Mouse (Mus musculus) ES-Bruce4 (cell line): ENCODE data around the gene Slc37a1. TPM values are rescaled to one million over a fixed set of nuclear protein-coding genes. Genes with fewer than 3 reads are reported as not detected.
"Not testable (repeated sequence)": the region's sequence is repeated elsewhere in the genome, so short reads cannot be mapped to it uniquely, and the experiment has no call there.

Source experiments
- H3K27ac ChIP-seq: 2 replicates; pipeline ENCODE4 v1.5.1; 2012; ENCODE audit warnings: low read length, inconsistent platforms; ENCODE audit not compliant: insufficient read depth
- H3K27me3 ChIP-seq: 2 replicates; pipeline ENCODE4 v1.6.1; 2012; ENCODE audit warnings: mild to moderate bottlenecking, low read length, inconsistent platforms; ENCODE audit not compliant: control insufficient read depth, poor library complexity, insufficient read depth, severe bottlenecking
- H3K36me3 ChIP-seq: 2 replicates; pipeline ENCODE4 v1.6.1; 2012; ENCODE audit warnings: inconsistent platforms, mild to moderate bottlenecking, low read length, moderate library complexity; ENCODE audit not compliant: control insufficient read depth, poor library complexity, insufficient read depth, severe bottlenecking
- H3K4me1 ChIP-seq: one replicate; pipeline ENCODE4 v1.8.1; 2011; ENCODE audit warnings: low read length; ENCODE audit not compliant: control insufficient read depth, insufficient read depth
- H3K4me3 ChIP-seq: 2 replicates; pipeline ENCODE4 v1.5.1; 2011; ENCODE audit warnings: low read depth, mild to moderate bottlenecking, low read length
- H3K9ac ChIP-seq: 2 replicates; pipeline ENCODE4 v1.6.1; 2012; ENCODE audit warnings: low read depth, mild to moderate bottlenecking, inconsistent platforms; ENCODE audit not compliant: poor library complexity, severe bottlenecking
- H3K9me3 ChIP-seq: replicated peaks from 2 replicates; pipeline ENCODE4 v1.6.1; 2012; ENCODE audit warnings: mild to moderate bottlenecking, low read length, inconsistent platforms; ENCODE audit not compliant: control insufficient read depth, poor library complexity, insufficient read depth, severe bottlenecking
- CTCF ChIP-seq: IDR thresholded peaks from one replicate; pipeline ENCODE4 v1.8.1; 2011; ENCODE audit warnings: low read depth, low read length
- EP300 ChIP-seq: IDR thresholded peaks from 2 replicates; pipeline ENCODE4 v1.6.1; 2011; ENCODE audit warnings: low read depth, low read length; ENCODE audit not compliant: insufficient read depth
- POLR2A ChIP-seq: IDR thresholded peaks from one replicate; pipeline ENCODE4 v1.8.1; 2011; ENCODE audit warnings: low read length; ENCODE audit not compliant: insufficient read depth
- polyA plus RNA-seq: library from polyadenylated mRNA; stranded (reverse); fragments of >200 nt; gene quantifications from 2 replicates; pipeline ENCODE4 v1.2.4, GENCODE M21; 2011; ENCODE audit warnings: low read depth; ENCODE audit not compliant: missing spikeins, insufficient read depth, insufficient read length

Slc37a1 gene
- polyA plus RNA-seq, 1 experiment: 13.4 TPM

- Histone ChIP-seq H3K4me3 (no peak overlapping the region), H3K36me3 (no peaks in the 10 kb centered on the region), H3K4me1 (peaks cover 14% of the 10 kb centered on the region), H3K9ac (no peak overlapping the region), H3K27me3 (no peaks in the 10 kb centered on the region), H3K27ac (no peak overlapping the region), H3K9me3 (no peaks in the 10 kb centered on the region)
- TF ChIP-seq POLR2A (no peak), EP300 (no peak), CTCF (no peak)
These were observed 16.8 kb upstream of the Slc37a1 start for GRCm38 (mm10) chr17:31269761-31270160.

DNA sequence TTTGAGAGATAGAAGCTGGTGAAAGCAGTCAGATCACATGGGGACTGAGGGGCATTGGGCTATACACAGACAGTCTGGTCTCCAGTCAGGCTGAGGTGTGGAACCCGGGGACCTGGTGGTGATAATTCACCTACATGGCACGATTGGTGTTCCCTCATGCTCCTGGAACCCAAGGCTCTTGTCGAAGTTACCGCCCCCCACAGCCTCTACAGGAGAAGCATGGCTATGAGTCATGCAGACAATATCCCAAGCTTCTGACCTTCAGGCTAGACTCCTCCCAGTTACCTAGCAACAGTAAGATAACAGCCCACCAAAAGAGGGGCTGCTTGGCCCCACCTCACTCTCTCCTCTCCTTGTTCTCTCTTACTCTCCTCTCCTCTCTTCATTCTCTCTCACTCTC lies 16.3 kb upstream of the Slc37a1 start:
- peaks cover 14% of the 10 kb centered on the region for H3K4me1 ChIP-seq
- TF ChIP-seq CTCF (no peak), POLR2A (no peak), EP300 (no peak)
- no peak overlapping the region for H3K9ac ChIP-seq

DNA sequence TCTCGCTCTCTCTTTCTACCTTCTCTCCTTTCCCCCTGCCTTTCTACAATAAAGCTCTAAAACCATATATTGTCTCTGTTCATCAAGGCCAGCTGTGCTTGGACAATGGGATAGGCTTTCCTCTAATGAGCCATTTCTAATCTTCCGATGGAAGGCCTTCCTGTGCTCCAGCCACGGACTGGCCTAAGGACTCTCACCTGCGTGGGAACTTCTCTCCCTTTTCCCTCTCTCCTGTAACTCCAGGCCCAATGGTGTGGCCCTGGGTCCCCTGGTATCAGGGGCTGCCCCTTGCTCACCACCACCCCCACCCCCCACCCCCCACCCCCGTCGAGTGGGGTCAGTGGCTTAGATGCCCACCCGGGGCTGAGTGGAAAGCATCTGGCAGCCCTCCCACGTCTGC lies 15.9 kb upstream of the Slc37a1 start:
- H3K9me3 ChIP-seq, H3K9ac ChIP-seq, H3K27me3 ChIP-seq, H3K36me3 ChIP-seq, H3K27ac ChIP-seq, H3K4me3 ChIP-seq: not testable (repeated sequence)
- peaks cover 12% of the 10 kb centered on the region for H3K4me1 ChIP-seq

More for the DNA sequence above, 16.3 kb upstream of the Slc37a1 start:
- Histone ChIP-seq H3K4me3 (no peak overlapping the region), H3K27ac (no peak overlapping the region), H3K27me3 (no peaks in the 10 kb centered on the region), H3K9me3 (no peaks in the 10 kb centered on the region), H3K36me3 (no peaks in the 10 kb centered on the region)

DNA sequence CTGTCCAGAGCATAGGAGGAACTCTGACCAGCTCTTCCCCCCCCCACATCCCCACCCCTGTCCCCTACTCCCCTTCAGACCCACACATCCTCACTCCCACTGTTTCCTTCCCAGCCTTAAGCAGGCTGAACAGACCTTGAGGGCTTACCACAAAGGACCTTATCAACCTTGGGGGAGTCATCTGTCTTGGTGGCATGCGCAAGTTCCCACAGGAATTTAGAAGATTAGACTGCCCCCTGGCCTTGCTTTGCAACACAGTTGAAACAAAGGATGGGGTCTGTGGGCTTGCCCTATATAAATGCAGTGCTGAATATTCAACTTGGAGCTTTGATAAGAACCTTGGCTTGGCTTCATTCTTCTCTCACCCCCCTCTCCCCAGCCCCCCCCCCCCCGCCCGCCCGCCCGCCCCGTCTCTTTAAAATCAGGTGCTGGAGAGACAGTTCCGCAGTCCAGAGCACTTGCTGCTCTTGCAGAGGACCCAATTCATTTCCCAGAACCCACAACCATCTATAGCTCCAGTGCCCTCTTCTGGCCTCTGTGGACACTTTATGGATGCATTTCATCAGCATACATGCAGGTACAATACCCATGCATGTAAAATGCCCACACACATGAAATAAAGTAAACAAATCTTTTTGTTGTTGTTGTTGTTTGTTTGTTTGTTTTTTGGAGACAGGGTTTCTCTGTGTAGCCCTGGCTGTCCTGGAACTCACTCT lies 15.3 kb upstream of the Slc37a1 start:
- Histone ChIP-seq H3K27ac (no peak overlapping the region), H3K27me3 (no peaks in the 10 kb centered on the region), H3K9me3 (no peaks in the 10 kb centered on the region), H3K36me3 (no peaks in the 10 kb centered on the region), H3K4me1 (peaks cover 9% of the 10 kb centered on the region), H3K9ac (no peak overlapping the region), H3K4me3 (no peak overlapping the region)
- peak; percentile 2 for TF ChIP-seq CTCF
- TF ChIP-seq POLR2A: no peak
- 0 out of 2 replicates have a peak, but pooled peaks have one; percentile 50 for TF ChIP-seq EP300

DNA sequence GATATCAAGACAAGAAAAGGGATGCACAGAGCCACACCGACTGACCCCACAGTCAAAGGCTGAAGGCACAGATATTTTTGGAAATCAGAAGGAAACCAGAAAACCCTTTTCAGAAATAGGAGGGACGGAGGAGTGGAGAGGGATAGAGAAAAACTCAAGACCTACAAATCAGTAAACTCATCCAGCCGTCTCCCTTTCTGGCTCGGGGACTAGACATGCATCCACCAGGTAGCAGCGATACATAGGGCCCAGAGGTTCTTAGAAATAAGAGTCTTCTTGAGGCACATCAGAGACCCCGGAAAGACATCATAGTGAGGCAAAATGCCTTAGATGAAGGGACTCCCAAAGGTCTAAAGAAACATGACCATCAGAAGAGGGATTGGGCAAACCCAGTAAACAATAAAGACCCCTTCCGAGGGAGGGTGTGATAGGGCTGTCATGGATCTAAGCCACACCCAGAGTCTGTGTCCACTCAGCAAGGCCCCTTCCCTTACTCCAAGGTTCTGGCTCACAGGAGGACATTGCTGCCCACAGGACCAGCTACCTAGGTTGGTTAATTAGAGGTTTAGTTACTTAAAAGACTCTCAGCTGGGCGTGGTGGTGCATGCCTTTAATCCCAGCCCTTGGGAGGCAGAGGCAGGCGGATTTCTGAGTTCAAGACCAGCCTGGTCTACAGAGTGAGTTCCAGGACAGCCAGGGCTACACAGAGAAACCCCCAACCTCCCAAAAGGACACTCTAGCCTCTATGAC lies 14.0 kb upstream of the Slc37a1 start:
- TF ChIP-seq POLR2A (no peak), EP300 (no peak), CTCF (no peak)
- Histone ChIP-seq H3K4me1 (peaks cover 8% of the 10 kb centered on the region), H3K27me3 (no peaks in the 10 kb centered on the region), H3K9ac (no peak overlapping the region), H3K36me3 (no peaks in the 10 kb centered on the region), H3K4me3 (no peak overlapping the region), H3K9me3 (no peaks in the 10 kb centered on the region), H3K27ac (no peak overlapping the region)

GRCm38 (mm10) chr17:31273631-31274030 lies 13.0 kb upstream of the Slc37a1 start:
- Histone ChIP-seq H3K9me3 (no peaks in the 10 kb centered on the region), H3K27ac (no peak overlapping the region), H3K36me3 (no peaks in the 10 kb centered on the region), H3K27me3 (no peaks in the 10 kb centered on the region), H3K4me3 (no peak overlapping the region), H3K4me1 (peaks cover 7% of the 10 kb centered on the region), H3K9ac (no peak overlapping the region)
- TF ChIP-seq EP300 (no peak), CTCF (no peak), POLR2A (no peak)
